Mouse (Mus musculus) MEL (cell line): ENCODE measurements around the gene Itga9.

Source experiments
- CTCF ChIP-seq, 3 experiments: IDR thresholded peaks in 2 of 3; conservative IDR thresholded peaks in 1 of 3; 2 replicates each; pipeline ENCODE4 v1.5.1; 2011 to 2012; ENCODE audit warnings: low read length in 3 of 3, low read depth in 2 of 3, mild to moderate bottlenecking in 2 of 3, improper control_type of control experiment in 1 of 3, inconsistent platforms in 1 of 3, mixed read lengths in 1 of 3, moderate library complexity in 1 of 3; ENCODE audit not compliant: control insufficient read depth in 1 of 3, insufficient read depth in 1 of 3, poor library complexity in 1 of 3, severe bottlenecking in 1 of 3
- ELF1 ChIP-seq: IDR thresholded peaks from 2 replicates; pipeline ENCODE4 v1.6.1; 2014; ENCODE audit warnings: low read depth, mild to moderate bottlenecking, inconsistent platforms, low read length, improper control_type of control experiment, moderate library complexity
- GABPA ChIP-seq: IDR thresholded peaks from 2 replicates; pipeline ENCODE4 v1.6.1; 2012; ENCODE audit warnings: low read depth, mild to moderate bottlenecking, inconsistent platforms, low read length, improper control_type of control experiment, moderate library complexity
- MAX ChIP-seq: IDR thresholded peaks from 2 replicates; pipeline ENCODE4 v1.6.1; 2011; ENCODE audit warnings: low read length, improper control_type of control experiment
- MEF2A ChIP-seq: IDR thresholded peaks from 2 replicates; pipeline ENCODE4 v1.6.1; 2014; ENCODE audit warnings: low read depth, mild to moderate bottlenecking, inconsistent platforms, low read length, improper control_type of control experiment; ENCODE audit not compliant: poor library complexity, insufficient replicate concordance, severe bottlenecking; ENCODE audit errors: extremely low read depth
- POLR2A ChIP-seq, 2 experiments: IDR thresholded peaks; 2 replicates each; pipeline ENCODE4 v1.6.1; 2011 to 2012; ENCODE audit warnings: low read length in 2 of 2, mild to moderate bottlenecking in 2 of 2, control low read depth in 1 of 2, improper control_type of control experiment in 1 of 2, low read depth in 1 of 2, moderate library complexity in 1 of 2; ENCODE audit not compliant: control insufficient read depth in 1 of 2, insufficient read depth in 1 of 2, poor library complexity in 1 of 2

GRCm38 (mm10) chr9:118795304-118795703 lies 188.8 kb downstream of the Itga9 start:
- TF ChIP-seq GABPA = no peak
- TF ChIP-seq POLR2A (IDR thresholded peaks at IDR 0.05; ENCODE audit: control insufficient read depth in 1 of 2, insufficient read depth in 1 of 2, low read depth in 1 of 2, low read length in 2 of 2, poor library complexity in 1 of 2) = no peak
- no peak for TF ChIP-seq CTCF (IDR thresholded peaks at IDR 0.05 in 2 of 3, conservative IDR thresholded peaks at IDR 0.05 in 1 of 3; ENCODE audit: control insufficient read depth in 1 of 3, insufficient read depth in 1 of 3, low read depth in 2 of 3, low read length in 3 of 3, poor library complexity in 1 of 3, severe bottlenecking in 1 of 3)
- no peak for TF ChIP-seq ELF1
- TF ChIP-seq MEF2A = no peak
- no peak for TF ChIP-seq MAX
